Mouse (Mus musculus) layer of hippocampus, adult 2 months (tissue): ENCODE results near the gene Prr15l. TPM values are rescaled to one million over a fixed set of nuclear protein-coding genes. Genes with fewer than 3 reads are reported as not detected.

ENCODE experiments used
- DNase-seq, 2 experiments: peaks; one replicate each; pipeline ENCODE4 v3.0.0; 2022; ENCODE audit warnings: low spot score in 2 of 2
- H3K27ac ChIP-seq: fragments of 200-600 bp; 2 replicates; pipeline ENCODE4 v1.8.1; 2022
- H3K4me3 ChIP-seq: fragments of 200-600 bp; 2 replicates; pipeline ENCODE4 v1.8.1; 2022; ENCODE audit warnings: mild to moderate bottlenecking
- CTCF ChIP-seq: fragments of 200-600 bp; conservative IDR thresholded peaks from 2 replicates; pipeline ENCODE4 v1.8.1; 2022; ENCODE audit warnings: antibody characterized with exemption, mild to moderate bottlenecking, moderate library complexity
- total RNA-seq, 2 experiments: library from RNA; stranded (reverse); gene quantifications; 2 replicates each; pipeline ENCODE4 v1.2.3; 2021

The Prr15l gene
- total RNA-seq, 2 experiments from 2014 or later, result not detected

GRCm38 (mm10) chr11:96902639-96903635 lies 25.0 kb upstream of the Prr15l start:
- no peak for TF ChIP-seq CTCF
- DNase-seq, result peak in 1 of 2 experiments; percentile 34
- peak overlapping the region; percentile 79 for H3K27ac ChIP-seq
- H3K4me3 ChIP-seq, result no peak overlapping the region

- H3K27ac ChIP-seq, result peak overlapping the region; percentile 55
Measured at GRCm38 (mm10) chr11:96906431-96907161, 21.3 kb upstream of the Prr15l start.

GRCm38 (mm10) chr11:96908594-96908993 lies 19.3 kb upstream of the Prr15l start:
- H3K27ac ChIP-seq, result no peak overlapping the region
- no peak overlapping the region for H3K4me3 ChIP-seq
- DNase-seq, result no peak
- TF ChIP-seq CTCF, result no peak

More at GRCm38 (mm10) chr11:96906431-96907161, 21.3 kb upstream of the Prr15l start:
- no peak for TF ChIP-seq CTCF
- DNase-seq, result no peak
- no peak overlapping the region for H3K4me3 ChIP-seq

- peak; percentile 91 for TF ChIP-seq CTCF
- H3K27ac ChIP-seq, result no peak overlapping the region
- peak; percentile 79 for DNase-seq
- H3K4me3 ChIP-seq, result no peak overlapping the region
Measured at GRCm38 (mm10) chr11:96910003-96910402, 17.9 kb upstream of the Prr15l start.

GRCm38 (mm10) chr11:96912682-96913081 lies 15.2 kb upstream of the Prr15l start:
- H3K4me3 ChIP-seq, result no peak overlapping the region
- no peak for DNase-seq
- no peak overlapping the region for H3K27ac ChIP-seq
- no peak for TF ChIP-seq CTCF

GRCm38 (mm10) chr11:96916044-96916884 lies 11.6 kb upstream of the Prr15l start, which contains the start of gene Cdk5rap3:
Cdk5rap3 (minus strand) TSS chr11:96916496.
- TF ChIP-seq CTCF, result peak; percentile 85
- Histone ChIP-seq H3K4me3 (peak within 1 kb of the TSS; percentile 73), H3K27ac (peak within 1 kb of the TSS; percentile 85)
- peak; percentile 99 for DNase-seq

- Histone ChIP-seq H3K4me3 (peak overlapping the region; percentile 73), H3K27ac (peak overlapping the region; percentile 40)
- no peak for TF ChIP-seq CTCF
- no peak for DNase-seq
Measured at GRCm38 (mm10) chr11:96916885-96917396, 11.0 kb upstream of the Prr15l start.

- H3K27ac ChIP-seq, result no peak overlapping the region
- H3K4me3 ChIP-seq, result no peak overlapping the region
- no peak for TF ChIP-seq CTCF
- DNase-seq, result no peak
Measured at GRCm38 (mm10) chr11:96917415-96917814, 10.5 kb upstream of the Prr15l start.

GRCm38 (mm10) chr11:96919003-96919402 lies 8.9 kb upstream of the Prr15l start:
- Histone ChIP-seq H3K4me3 (no peak overlapping the region), H3K27ac (no peak overlapping the region)
- DNase-seq, result no peak
- no peak for TF ChIP-seq CTCF

- no peak overlapping the region for H3K4me3 ChIP-seq
- DNase-seq, result no peak
- no peak for TF ChIP-seq CTCF
- H3K27ac ChIP-seq, result no peak overlapping the region
Measured at GRCm38 (mm10) chr11:96924861-96925260, 3.0 kb upstream of the Prr15l start.

- Histone ChIP-seq H3K4me3 (no peak overlapping the region), H3K27ac (no peak overlapping the region)
- DNase-seq, result no peak
- no peak for TF ChIP-seq CTCF
Measured at GRCm38 (mm10) chr11:96925469-96926148, 2.3 kb upstream of the Prr15l start.
